Mouse (Mus musculus): Measurements from ENCODE around the gene Canx.

DNA sequence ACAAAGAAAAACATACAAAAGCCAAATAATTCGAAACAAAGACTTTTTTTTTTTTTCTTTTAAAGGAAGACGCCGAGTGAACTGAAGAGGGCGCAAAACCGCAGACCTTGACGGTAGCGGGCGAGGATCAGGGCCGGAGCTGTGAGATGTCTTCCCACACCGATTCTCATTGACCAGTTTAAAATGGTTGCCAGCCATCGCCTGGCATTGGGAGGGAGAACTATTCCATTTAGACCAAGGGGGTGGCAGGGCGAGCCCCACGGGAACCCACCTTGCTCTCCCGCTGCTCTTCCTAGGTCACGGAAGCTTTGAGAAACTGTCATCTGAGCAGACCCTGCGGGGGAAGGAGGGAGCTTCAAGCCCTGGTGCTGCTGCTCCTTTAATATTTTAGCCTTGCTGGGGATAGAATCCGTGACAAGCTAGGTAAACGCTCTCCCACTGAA lies 45.9 kb upstream of the Canx start:
- TF ChIP-seq CTCF (conservative IDR thresholded peaks at IDR 0.05; ENCODE audit: insufficient read depth, insufficient read length, low read depth, low read length) (peak; percentile 58), POLR2A (IDR thresholded peaks at IDR 0.05; ENCODE audit: low read depth, low read length) (no peak)

All from kidney, adult 2 months (tissue).